Mouse (Mus musculus) liver, postnatal 0 days (tissue): ENCODE measurements around the gene Rbms3. TPM values are rescaled to one million over a fixed set of nuclear protein-coding genes. Genes with fewer than 3 reads are reported as not detected.

Experiments
- ATAC-seq: fragments of 200-750 bp; cut with Nextera tagmentation; 2 replicates; pipeline ENCODE4 v1.8.0; 2017; ENCODE audit warnings: mild to moderate bottlenecking, moderate library complexity
- DNase-seq: peaks from one replicate; pipeline ENCODE4 v3.0.0-alpha.2; 2016
- H3K27ac ChIP-seq: fragments of 300-500 bp; sonication (generic); 2 replicates; pipeline ENCODE4 v1.5.1; 2014; ENCODE audit warnings: antibody characterized with exemption, moderate library complexity, mild to moderate bottlenecking, low read depth
- H3K27me3 ChIP-seq: fragments of 300-500 bp; sonication (generic); 2 replicates; pipeline ENCODE4 v1.6.1; 2014; ENCODE audit warnings: low read length, control low read depth, mixed read lengths; ENCODE audit not compliant: insufficient read depth
- H3K36me3 ChIP-seq: fragments of 300-500 bp; sonication (generic); replicated peaks from 2 replicates; pipeline ENCODE4 v1.6.1; 2014; ENCODE audit warnings: mild to moderate bottlenecking, control low read depth, low read length, moderate library complexity, mixed read lengths; ENCODE audit not compliant: insufficient read depth
- H3K4me1 ChIP-seq: fragments of 300-500 bp; sonication (generic); 2 replicates; pipeline ENCODE4 v1.6.1; 2014; ENCODE audit warnings: antibody characterized with exemption, mild to moderate bottlenecking, control low read depth; ENCODE audit not compliant: insufficient read depth
- H3K4me2 ChIP-seq: fragments of 300-500 bp; sonication (generic); 2 replicates; pipeline ENCODE4 v1.6.1; 2014; ENCODE audit warnings: low read depth, mild to moderate bottlenecking, low read length, moderate library complexity, mixed read lengths
- H3K4me3 ChIP-seq: fragments of 300-500 bp; sonication (generic); 2 replicates; pipeline ENCODE4 v1.5.1; 2014; ENCODE audit warnings: low read depth, low read length
- H3K9ac ChIP-seq: fragments of 300-500 bp; sonication (generic); replicated peaks from 2 replicates; pipeline ENCODE4 v1.6.1; 2014; ENCODE audit warnings: mild to moderate bottlenecking, moderate library complexity
- H3K9me3 ChIP-seq: fragments of 300-500 bp; sonication (generic); 2 replicates; pipeline ENCODE4 v1.6.1; 2016; ENCODE audit warnings: mild to moderate bottlenecking, control low read depth, low read length, mixed read lengths
- CTCF ChIP-seq: sonication (generic); IDR thresholded peaks from 2 replicates; pipeline ENCODE4 v1.5.1; 2016; ENCODE audit warnings: antibody characterized with exemption, low read depth
- EP300 ChIP-seq: IDR thresholded peaks from 2 replicates; pipeline ENCODE4 v1.6.1; 2016; ENCODE audit warnings: antibody characterized with exemption, low read depth, mild to moderate bottlenecking
- WGBS: fragments of 180-500 bp; shearing (Covaris S2); extraction: QIAGEN DNeasy Blood & Tissue Kit; methylation state at CpG from one replicate; pipeline ENCODE4 v1.1.7; 2014; ENCODE audit not compliant: insufficient replicate concordance; 5-methylcytosine and 5-hydroxymethylcytosine counted together
- polyA plus RNA-seq: library from polyadenylated mRNA; unstranded; fragments of >200 nt; fragmentation: Nextera tagmentation; extraction: Ambion mirVana; gene quantifications from 2 replicates; pipeline ENCODE4 v1.2.1, GENCODE M21; 2015

Gene Rbms3
- polyA plus RNA-seq, 1 experiment from 2014 or later, result 2.8 TPM

GRCm38 (mm10) chr9:116639597-116640301 is 990.0 kb downstream of the Rbms3 start:
- no peaks in the 10 kb centered on the region for H3K4me1 ChIP-seq
- H3K4me3 ChIP-seq, result no peak overlapping the region
- 36% methylated on average over 8 of the region's 8 CpGs for WGBS
- H3K27me3 ChIP-seq, result no peaks in the 10 kb centered on the region
- no peaks in the 10 kb centered on the region for H3K36me3 ChIP-seq
- no peaks in the 10 kb centered on the region for H3K9me3 ChIP-seq
- ATAC-seq (no peak), DNase-seq (no peak)
- TF ChIP-seq CTCF (no peak), EP300 (no peak)
- no peak overlapping the region for H3K27ac ChIP-seq
- no peak overlapping the region for H3K9ac ChIP-seq
- H3K4me2 ChIP-seq, result no peak overlapping the region

GRCm38 (mm10) chr9:116633786-116634185 is 995.9 kb downstream of the Rbms3 start:
- Histone ChIP-seq H3K27ac (no peak overlapping the region), H3K36me3 (no peaks in the 10 kb centered on the region), H3K4me3 (no peak overlapping the region), H3K4me1 (no peaks in the 10 kb centered on the region), H3K9me3 (no peaks in the 10 kb centered on the region), H3K27me3 (no peaks in the 10 kb centered on the region), H3K4me2 (no peak overlapping the region), H3K9ac (no peak overlapping the region)
- no peak for ATAC-seq
- WGBS, result 66% methylated on average over 5 of the region's 5 CpGs
- TF ChIP-seq CTCF (no peak), EP300 (no peak)
- no peak for DNase-seq

GRCm38 (mm10) chr9:116633075-116633474 is 996.6 kb downstream of the Rbms3 start:
- WGBS, result 69% methylated on average over 1 of the region's 1 CpGs
- DNase-seq, result no peak

GRCm38 (mm10) chr9:116631816-116632215 is 997.9 kb downstream of the Rbms3 start:
- Histone ChIP-seq H3K36me3 (no peaks in the 10 kb centered on the region), H3K4me2 (no peak overlapping the region), H3K9me3 (no peaks in the 10 kb centered on the region), H3K27me3 (no peaks in the 10 kb centered on the region), H3K4me3 (no peak overlapping the region), H3K27ac (no peak overlapping the region), H3K9ac (no peak overlapping the region), H3K4me1 (no peaks in the 10 kb centered on the region)
- DNase-seq (no peak), ATAC-seq (no peak)
- WGBS, result 88% methylated on average over 1 of the region's 1 CpGs
- no peak for TF ChIP-seq EP300
- TF ChIP-seq CTCF, result no peak

More at GRCm38 (mm10) chr9:116633075-116633474, 996.6 kb downstream of the Rbms3 start:
- no peak overlapping the region for H3K4me2 ChIP-seq
- no peak for TF ChIP-seq EP300
- no peaks in the 10 kb centered on the region for H3K9me3 ChIP-seq
- no peak overlapping the region for H3K27ac ChIP-seq
- no peak overlapping the region for H3K9ac ChIP-seq
- H3K36me3 ChIP-seq, result no peaks in the 10 kb centered on the region
- H3K4me1 ChIP-seq, result no peaks in the 10 kb centered on the region
- no peaks in the 10 kb centered on the region for H3K27me3 ChIP-seq
- no peak for ATAC-seq
- no peak overlapping the region for H3K4me3 ChIP-seq

- ATAC-seq (no peak), DNase-seq (no peak)
- Histone ChIP-seq H3K36me3 (no peaks in the 10 kb centered on the region), H3K27me3 (no peaks in the 10 kb centered on the region), H3K4me3 (no peak overlapping the region), H3K9me3 (no peaks in the 10 kb centered on the region), H3K9ac (no peak overlapping the region), H3K27ac (no peak overlapping the region), H3K4me2 (no peak overlapping the region), H3K4me1 (no peaks in the 10 kb centered on the region)
- TF ChIP-seq CTCF (no peak), EP300 (no peak)
- 55% methylated on average over 10 of the region's 10 CpGs for WGBS
Measured at GRCm38 (mm10) chr9:116630805-116631204, 998.9 kb downstream of the Rbms3 start.

- WGBS, result 76% methylated on average over 5 of the region's 5 CpGs
- no peaks in the 10 kb centered on the region for H3K4me1 ChIP-seq
- H3K4me2 ChIP-seq, result no peak overlapping the region
- no peak for DNase-seq
- H3K4me3 ChIP-seq, result no peak overlapping the region
- no peak overlapping the region for H3K27ac ChIP-seq
- no peaks in the 10 kb centered on the region for H3K27me3 ChIP-seq
- TF ChIP-seq CTCF, result no peak
- no peak for TF ChIP-seq EP300
- no peak overlapping the region for H3K9ac ChIP-seq
- no peaks in the 10 kb centered on the region for H3K9me3 ChIP-seq
- H3K36me3 ChIP-seq, result no peaks in the 10 kb centered on the region
- no peak for ATAC-seq
Measured at GRCm38 (mm10) chr9:116620434-116620833, 1009.3 kb downstream of the Rbms3 start.

GRCm38 (mm10) chr9:116618886-116619285 is 1010.8 kb downstream of the Rbms3 start:
- no peak for ATAC-seq
- Histone ChIP-seq H3K4me3 (no peak overlapping the region), H3K27me3 (no peaks in the 10 kb centered on the region), H3K9ac (no peak overlapping the region), H3K36me3 (no peaks in the 10 kb centered on the region), H3K27ac (no peak overlapping the region), H3K9me3 (no peaks in the 10 kb centered on the region), H3K4me2 (no peak overlapping the region), H3K4me1 (no peaks in the 10 kb centered on the region)
- DNase-seq, result no peak
- WGBS, result 82% methylated on average over 5 of the region's 5 CpGs
- TF ChIP-seq CTCF, result no peak
